Mouse (Mus musculus): ENCODE measurements around the gene AI467606.

DNA sequence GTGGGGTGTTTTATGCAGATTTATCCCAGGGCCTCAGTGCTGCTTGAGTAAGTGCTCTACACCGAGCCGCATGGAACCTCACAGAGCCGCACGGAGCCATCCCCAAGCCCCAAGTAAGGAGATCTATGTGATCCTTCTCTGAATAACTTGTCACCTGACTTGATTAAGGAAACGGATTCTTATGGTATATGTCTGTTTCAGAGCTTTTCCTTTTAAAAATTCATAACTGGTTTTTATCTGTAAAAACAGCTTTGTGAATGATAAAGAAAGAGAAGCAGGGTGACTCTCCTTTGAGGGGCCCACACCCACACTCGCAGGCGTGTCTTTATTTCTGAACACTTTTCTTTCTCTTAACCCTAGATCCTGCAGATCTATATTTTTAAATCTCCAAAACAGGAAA lies 47.9 kb downstream of the AI467606 start:
- TF ChIP-seq CTCF (conservative IDR thresholded peaks at IDR 0.05; ENCODE audit: low read length) (0 out of 2 replicates have a peak, but pooled peaks have one; percentile 2), POU5F1 (IDR thresholded peaks at IDR 0.05; ENCODE audit: borderline replicate concordance, low read length) (no peak), NANOG (IDR thresholded peaks at IDR 0.05; ENCODE audit: borderline replicate concordance, low read length) (no peak)

Data from E14TG2a.4 (cell line).